Mouse (Mus musculus) spleen, adult 2 months (tissue): ENCODE results near the gene Macrod2. TPM values are rescaled to one million over a fixed set of nuclear protein-coding genes. Genes with fewer than 3 reads are reported as not detected.

Experiments
- DNase-seq, 2 experiments: peaks; one replicate each; pipeline versions ENCODE4 v3.0.0 to v3.0.0-alpha.2; 2012 to 2021; ENCODE audit warnings: low spot score in 2 of 2, low read depth in 1 of 2
- H3K27ac ChIP-seq: fragments of 200-500 bp; 2 replicates; pipeline ENCODE4 v1.5.1; 2012; ENCODE audit warnings: low read length, inconsistent platforms; ENCODE audit not compliant: insufficient read depth
- H3K27me3 ChIP-seq: fragments of 200-500 bp; 2 replicates; pipeline ENCODE4 v1.6.1; 2012; ENCODE audit warnings: mild to moderate bottlenecking, moderate library complexity, low read length, inconsistent platforms; ENCODE audit not compliant: control insufficient read depth, insufficient read depth
- H3K36me3 ChIP-seq: fragments of 200-500 bp; 2 replicates; pipeline ENCODE4 v1.6.1; 2012; ENCODE audit warnings: mild to moderate bottlenecking, low read length, inconsistent platforms; ENCODE audit not compliant: control insufficient read depth, insufficient read depth
- H3K4me1 ChIP-seq: fragments of 200-500 bp; 2 replicates; pipeline ENCODE4 v1.6.1; 2011; ENCODE audit warnings: inconsistent platforms; ENCODE audit not compliant: control insufficient read depth, insufficient read depth, insufficient read length
- H3K4me3 ChIP-seq: fragments of 200-500 bp; 2 replicates; pipeline ENCODE4 v1.5.1; 2011; ENCODE audit warnings: mild to moderate bottlenecking, inconsistent platforms; ENCODE audit not compliant: insufficient read depth, insufficient read length; ENCODE audit errors: extremely low read depth
- CTCF ChIP-seq: fragments of 200-500 bp; IDR thresholded peaks from 2 replicates; pipeline ENCODE4 v1.5.1; 2011; ENCODE audit warnings: mild to moderate bottlenecking, inconsistent platforms; ENCODE audit not compliant: insufficient read depth, insufficient read length, insufficient replicate concordance; ENCODE audit errors: extremely low read depth
- POLR2A ChIP-seq: fragments of 200-500 bp; IDR thresholded peaks from 2 replicates; pipeline ENCODE4 v1.6.1; 2011; ENCODE audit warnings: low read depth, low read length, inconsistent platforms
- WGBS: fragments of 180-500 bp; shearing (Covaris S2); methylation state at CpG from one replicate; pipeline ENCODE4 v1.1.7; 2018; 5-methylcytosine and 5-hydroxymethylcytosine counted together
- polyA plus RNA-seq: library from polyadenylated mRNA; depleted of rRNA; stranded (reverse); fragments of >200 nt; gene quantifications from 2 replicates; pipeline ENCODE4 v1.2.3, GENCODE M21; 2012

Gene Macrod2
- polyA plus RNA-seq, 1 experiment: 2.2 TPM

DNA sequence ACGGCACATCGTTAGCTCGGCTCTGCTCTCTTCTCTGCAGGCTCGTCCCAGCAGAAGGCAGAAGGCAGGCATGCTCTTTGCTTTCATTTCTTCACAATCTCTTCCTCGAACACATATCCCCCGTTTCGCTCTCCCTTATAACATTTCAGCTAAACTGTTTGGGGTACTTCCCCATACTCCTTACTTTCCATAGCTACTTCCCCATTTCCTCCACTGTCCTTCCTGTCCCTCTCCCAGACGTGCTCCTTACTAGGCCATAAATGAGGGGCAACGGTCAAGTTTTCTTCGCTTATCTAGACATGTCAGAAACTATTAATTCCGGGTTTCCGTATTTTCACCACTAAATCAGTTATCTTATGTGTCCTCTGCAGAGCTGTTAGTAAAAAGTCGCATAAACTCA lies 383.1 kb downstream of the Macrod2 start:
- H3K27ac ChIP-seq: no peak overlapping the region
- no peaks in the 10 kb centered on the region for H3K36me3 ChIP-seq
- DNase-seq: no peak
- no peaks in the 10 kb centered on the region for H3K27me3 ChIP-seq
- no peak overlapping the region; the same call in 1 of the 2 replicates for H3K4me3 ChIP-seq
- TF ChIP-seq CTCF (no peak), POLR2A (no peak)
- WGBS: 27% methylated on average over 13 of the region's 13 CpGs
- no peaks in the 10 kb centered on the region for H3K4me1 ChIP-seq

DNA sequence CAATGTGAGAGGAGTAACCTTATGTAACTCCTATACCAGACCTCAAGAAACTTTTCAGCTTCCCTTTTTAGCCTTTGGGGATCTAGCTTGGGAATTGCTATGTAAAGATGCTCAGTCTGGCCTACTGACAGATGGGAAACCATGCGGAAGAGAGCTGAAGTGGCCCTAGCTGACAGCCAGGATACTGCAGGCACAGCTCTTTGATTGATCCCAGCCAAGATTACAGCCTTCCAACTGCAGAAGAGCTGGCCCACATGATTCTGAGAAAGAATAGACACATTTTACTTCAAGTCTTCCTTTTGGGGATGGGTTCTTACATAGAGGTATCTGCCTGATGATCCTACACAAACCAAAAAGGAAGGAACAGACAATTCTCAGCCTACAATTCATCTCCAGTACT lies 387.9 kb downstream of the Macrod2 start:
- Histone ChIP-seq H3K4me3 (no peak overlapping the region), H3K4me1 (no peaks in the 10 kb centered on the region), H3K27me3 (no peaks in the 10 kb centered on the region), H3K36me3 (no peaks in the 10 kb centered on the region), H3K27ac (no peak overlapping the region)
- TF ChIP-seq POLR2A (no peak), CTCF (no peak)
- no peak for DNase-seq
- WGBS: 89% methylated on average over 1 of the region's 1 CpGs

DNA sequence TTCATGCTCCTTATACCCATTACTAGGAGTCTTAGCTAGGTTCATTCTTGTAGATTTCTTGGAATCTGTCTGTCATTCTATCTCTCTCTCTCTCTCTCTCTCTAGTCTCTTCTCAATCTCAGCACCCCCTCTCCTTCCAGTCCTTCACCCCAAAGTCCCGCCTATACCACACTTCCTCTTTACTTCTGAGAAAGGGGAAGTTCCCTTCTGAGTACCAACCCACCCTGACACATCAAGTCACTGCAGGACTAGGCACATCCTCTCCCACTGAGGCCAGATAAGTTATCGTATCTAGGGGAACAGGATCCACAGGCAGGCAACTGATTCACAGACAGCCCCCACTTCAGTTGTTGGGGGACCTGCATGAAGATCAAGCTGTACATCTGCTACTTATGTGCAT lies 389.5 kb downstream of the Macrod2 start:
- TF ChIP-seq CTCF (no peak), POLR2A (no peak)
- WGBS: 4% methylated on average over 2 of the region's 2 CpGs
- no peaks in the 10 kb centered on the region for H3K27me3 ChIP-seq
- H3K36me3 ChIP-seq: no peaks in the 10 kb centered on the region
- no peak for DNase-seq
- no peak overlapping the region for H3K4me3 ChIP-seq
- H3K4me1 ChIP-seq: no peaks in the 10 kb centered on the region
- H3K27ac ChIP-seq: no peak overlapping the region

DNA sequence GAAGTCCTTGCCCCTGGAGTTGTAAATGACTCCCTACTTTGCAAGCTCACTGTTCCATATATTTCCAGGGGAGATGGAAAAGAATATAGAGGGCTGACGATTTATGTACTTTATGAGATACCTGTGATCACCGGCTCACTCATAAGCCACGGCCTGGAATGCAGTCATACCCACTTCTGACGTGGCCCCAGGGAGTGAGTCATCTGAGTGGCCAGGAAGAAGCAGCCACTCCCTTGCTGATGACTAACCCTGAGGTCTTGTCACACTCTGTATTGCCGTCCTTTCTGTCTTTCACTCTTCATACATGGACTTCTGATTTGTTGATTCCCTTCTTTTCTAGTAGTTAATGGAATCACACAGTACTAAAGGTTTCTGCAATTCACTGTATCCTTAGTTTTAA lies 395.3 kb downstream of the Macrod2 start:
- no peak for TF ChIP-seq POLR2A
- no peak for TF ChIP-seq CTCF
- Histone ChIP-seq H3K27me3 (no peaks in the 10 kb centered on the region), H3K27ac (no peak overlapping the region), H3K36me3 (no peaks in the 10 kb centered on the region), H3K4me3 (no peak overlapping the region), H3K4me1 (no peaks in the 10 kb centered on the region; the same call in 1 of the 2 replicates)
- 50% methylated on average over 5 of the region's 5 CpGs for WGBS
- no peak for DNase-seq

DNA sequence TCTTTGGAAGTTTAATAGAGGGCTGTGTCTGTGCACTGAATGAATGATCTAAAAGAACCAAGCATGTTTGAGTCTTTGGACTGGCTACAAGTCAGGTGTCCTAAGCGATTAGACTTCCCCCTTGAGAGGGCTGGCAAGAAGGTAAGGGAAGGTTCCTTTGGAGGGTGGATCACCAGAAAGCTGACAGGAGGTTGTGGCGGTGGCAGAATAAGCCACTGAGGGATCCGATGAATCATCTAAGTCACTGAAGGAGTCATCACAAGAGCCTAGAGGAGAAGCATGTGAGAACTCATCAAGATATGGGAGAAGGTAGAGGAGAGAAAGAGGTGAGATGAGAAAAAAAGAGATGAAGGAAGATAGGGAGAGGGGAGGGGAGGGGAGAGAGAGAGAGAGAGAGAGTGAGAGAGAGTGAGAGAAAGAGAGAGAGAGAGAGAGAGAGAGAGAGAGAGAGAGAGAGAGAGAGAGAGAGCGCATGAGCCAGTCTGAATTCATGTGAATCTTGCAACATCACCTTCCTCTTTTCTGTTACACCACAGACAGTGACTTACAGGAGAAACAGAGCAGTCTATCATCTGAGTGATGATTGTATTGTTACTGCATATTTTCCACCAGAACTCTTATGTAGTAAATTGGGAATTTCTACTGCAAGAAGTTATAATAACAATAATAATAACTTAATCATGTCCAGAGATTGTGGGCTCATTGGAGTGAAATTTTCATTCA lies 398.9 kb downstream of the Macrod2 start:
- DNase-seq: no peak
- Histone ChIP-seq H3K27me3 (no peaks in the 10 kb centered on the region), H3K4me3 (no peak overlapping the region), H3K4me1 (no peaks in the 10 kb centered on the region; the same call in 1 of the 2 replicates), H3K27ac (no peak overlapping the region), H3K36me3 (no peaks in the 10 kb centered on the region)
- 42% methylated on average over 4 of the region's 4 CpGs for WGBS
- TF ChIP-seq CTCF (no peak), POLR2A (no peak)

- Histone ChIP-seq H3K27ac (no peak overlapping the region), H3K27me3 (no peaks in the 10 kb centered on the region), H3K4me1 (no peaks in the 10 kb centered on the region), H3K36me3 (no peaks in the 10 kb centered on the region), H3K4me3 (no peak overlapping the region)
- WGBS: 85% methylated on average over 4 of the region's 4 CpGs
- TF ChIP-seq POLR2A: no peak
- no peak for TF ChIP-seq CTCF
- no peak for DNase-seq
Measured at GRCm38 (mm10) chr2:140811693-140812092, 416.6 kb downstream of the Macrod2 start.

- no peaks in the 10 kb centered on the region for H3K27me3 ChIP-seq
- TF ChIP-seq CTCF (no peak), POLR2A (no peak)
- no peak for DNase-seq
- no peak overlapping the region for H3K27ac ChIP-seq
- 1% methylated on average over 2 of the region's 2 CpGs for WGBS
- no peak overlapping the region for H3K4me3 ChIP-seq
- no peaks in the 10 kb centered on the region for H3K36me3 ChIP-seq
- H3K4me1 ChIP-seq: no peaks in the 10 kb centered on the region
Measured at GRCm38 (mm10) chr2:140819391-140820120, 424.4 kb downstream of the Macrod2 start.
